Mouse (Mus musculus) megakaryocyte, embryonic 14.5 days (primary cell): ENCODE measurements at regions not wholly inside any gene's neighbourhood (a gene's known extent, or its start where the extent isn't known, plus 50 kb on each side); places are given as distances from the start of the nearest gene placed in this dataset.

Experiments used
- FLI1 ChIP-seq: IDR thresholded peaks from 2 replicates; pipeline ENCODE4 v1.6.1; 2012; ENCODE audit warnings: low read length, inconsistent platforms, mixed read lengths
- GATA1 ChIP-seq: IDR thresholded peaks from 3 replicates; pipeline ENCODE4 v1.6.1; 2012; ENCODE audit warnings: mixed read lengths, low read length, inconsistent platforms, borderline replicate concordance

- TF ChIP-seq GATA1 = no peak
- TF ChIP-seq FLI1 = no peak
Measured at GRCm38 (mm10) chr12:12840661-12841384, 100.9 kb downstream of the Mycn start.
